Comparison of ENCODE assay signal across 9 mouse cellular contexts in the genomic region with DNA sequence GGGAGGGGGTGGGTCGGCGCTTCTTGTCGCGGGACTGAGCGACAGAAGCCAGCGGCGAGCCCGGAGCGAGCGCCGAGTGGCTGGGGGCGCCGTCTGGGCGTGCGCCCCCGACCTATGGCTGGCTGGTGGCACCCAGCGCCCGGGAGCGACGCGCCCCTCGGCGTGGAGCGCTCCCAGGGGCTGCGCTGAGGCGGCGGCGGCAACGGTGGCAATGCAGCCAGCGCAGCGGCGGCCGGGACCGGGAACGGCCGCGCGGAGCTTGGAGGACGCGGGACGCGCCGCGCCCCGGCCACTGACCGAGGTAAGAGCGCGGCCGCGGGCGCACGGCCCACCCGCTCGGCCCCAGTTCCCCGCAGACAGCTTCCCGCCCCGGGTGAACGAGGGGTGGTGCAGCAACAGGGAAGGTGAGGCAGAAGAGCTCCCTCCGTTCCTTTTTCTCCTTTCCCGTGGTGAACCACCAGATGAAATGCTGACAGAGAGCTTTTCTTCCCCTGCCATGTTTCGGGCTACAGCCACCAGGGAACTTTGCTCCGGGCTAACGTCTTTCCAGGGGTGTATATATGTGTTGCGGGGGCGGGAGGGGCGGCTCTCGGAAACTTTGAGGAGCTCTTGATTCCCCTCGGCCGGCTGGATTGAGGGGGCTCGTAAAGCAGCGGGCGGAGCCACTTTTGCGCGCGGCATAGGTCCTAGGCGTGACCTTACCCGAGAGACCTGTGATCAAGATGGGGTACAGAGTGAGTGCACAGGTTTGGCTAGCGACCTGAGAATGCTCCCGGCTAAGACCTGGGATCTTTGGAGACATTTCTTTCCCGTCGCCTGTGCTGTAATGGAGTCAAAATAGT. TPM values are rescaled to one million over a fixed set of nuclear protein-coding genes. Genes with fewer than 3 reads are reported as not detected.
A peak's percentile ranks its signal among the peaks of the same experiment; 100 is the strongest.
DNase-seq lines count a peak whose midpoint lies in the region; TF ChIP-seq lines count a peak whose summit lies in the region.
"Had no signal": no experiment of that assay in that cellular context is flagged by ENCODE, and none has a peak within 500 bp of the region (broad histone marks: within the 10 kb centered on the region; RNA-seq: fewer than 3 reads in every experiment).

Gene Kcnj12 (plus strand): TSS at position 15 of the 842 bp plus-strand sequence.

- H3K4me3 ChIP-seq in olfactory bulb, adult 2 months (ENCODE audit: insufficient read depth, low read depth, low read length) = peak within 1 kb of the TSS; percentile 81

- DNase-seq in left cerebral cortex, adult 18-20 months (ENCODE audit: low spot score in 2 of 2) = no peak
- no peak for DNase-seq in left cerebral cortex, postnatal 4 days
- peak; percentile 48 to 61 for DNase-seq in cerebellum, postnatal 14 days
- DNase-seq in gastrocnemius, postnatal 4 days (ENCODE audit: low spot score in 2 of 2) = no peak
- DNase-seq in left cerebral cortex, postnatal 36 days (ENCODE audit: low spot score in 2 of 2) = no peak
- no peak for DNase-seq in adrenal gland, adult 18-20 months (ENCODE audit: low spot score in 2 of 2)
- DNase-seq in layer of hippocampus, adult 8-10 months (ENCODE audit: low spot score in 2 of 2) = no peak

- no peak for TF ChIP-seq POLR2A in olfactory bulb, adult 2 months (IDR thresholded peaks at IDR 0.05; ENCODE audit: insufficient read depth, low read depth, low read length)

- peaks cover 38% of the 10 kb centered on the region for H3K4me1 ChIP-seq in olfactory bulb, adult 2 months (ENCODE audit: control insufficient read depth, insufficient read depth, low read length)

- H3K27ac ChIP-seq in olfactory bulb, adult 2 months (ENCODE audit: insufficient read depth, low read depth, low read length) = peak within 1 kb of the TSS; percentile 25; the same call in 1 of the 2 replicates
- H3K27ac ChIP-seq: macrophage had no signal

- intact Hi-C loops in left cerebral cortex, postnatal 4 days (cut with DNase I) = no loop called here
- intact Hi-C loops in left cerebral cortex, postnatal 36 days (cut with DNase I) = loop anchor here (2.0 kb wide), 1 partner anchor 40 kb away; no protein-coding TSS in a partner anchor

- no peak for TF ChIP-seq CTCF in olfactory bulb, adult 2 months (IDR thresholded peaks at IDR 0.05; ENCODE audit: insufficient read depth, low read depth, low read length)

- 2% methylated on average over 78 of the region's 81 CpGs for WGBS in olfactory bulb, adult 2 months

RNA-seq across cellular contexts. Expression of gene Kcnj12, which starts in this region (rescaled TPM):
- total RNA-seq in left cerebral cortex, adult 18-20 months (2021) = 10 to 100 TPM; 18.9 to 19.0 TPM
- 1 to 10 TPM; 5.3 TPM for total RNA-seq in left cerebral cortex, postnatal 4 days (2021)
- 10 to 100 TPM; 13.7 to 16.4 TPM for total RNA-seq in gastrocnemius, postnatal 4 days (2021)
- total RNA-seq in left cerebral cortex, postnatal 36 days (2021) = 10 to 100 TPM; 17.9 to 18.2 TPM
- polyA plus RNA-seq in olfactory bulb, adult 2 months (2012; ENCODE audit: insufficient read depth, insufficient read length, low replicate concordance, missing spikeins) = not detected in 2 replicates
- 1 to 10 TPM; 2.1 to 2.8 TPM for total RNA-seq in adrenal gland, adult 18-20 months (2021)
- 1 to 10 TPM; 6.7 to 7.8 (median 7.4) TPM for total RNA-seq in layer of hippocampus, adult 8-10 months (2022)
- polyA plus RNA-seq: macrophage had no signal

Comparison
In these comparisons a context has a peak if more than half of its experiments do, and no peak if none do; other contexts are left out.
1. DNase-seq: peak in cerebellum, postnatal 14 days (2 of 2); none in left cerebral cortex, adult 18-20 months (0 of 2), left cerebral cortex, postnatal 4 days (single experiment), gastrocnemius, postnatal 4 days (0 of 2), left cerebral cortex, postnatal 36 days (0 of 2), adrenal gland, adult 18-20 months (0 of 2) and layer of hippocampus, adult 8-10 months (0 of 2).